Mouse (Mus musculus): Measurements from ENCODE around the gene B4galt1. TPM values are rescaled to one million over a fixed set of nuclear protein-coding genes. Genes with fewer than 3 reads are reported as not detected.

The B4galt1 gene
- total and polyA plus RNA-seq, 3 experiments, result 15.4 to 39.1 (median 19.6) TPM

DNA sequence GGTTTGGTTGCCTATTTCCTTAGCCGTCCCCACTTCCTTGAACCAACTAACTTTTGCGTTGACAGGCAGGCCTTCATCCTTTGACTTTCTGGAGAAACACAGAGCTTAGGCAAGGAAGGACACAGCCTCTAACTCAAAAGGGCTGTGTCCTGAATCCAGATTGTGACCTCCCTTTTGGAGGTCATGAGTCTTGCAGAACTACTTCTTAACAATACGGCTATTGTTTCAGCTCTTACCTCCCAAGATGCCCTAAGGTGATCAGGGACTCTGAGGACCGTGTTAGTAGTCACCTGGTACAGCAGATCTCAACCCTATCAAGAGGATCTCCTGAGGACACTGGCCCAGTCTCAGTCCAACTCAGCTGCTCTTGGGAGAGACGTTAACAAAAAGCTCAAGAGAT, 28.7 kb downstream of the B4galt1 start:
- Histone ChIP-seq H3K4me1 (ENCODE audit: insufficient read depth, low read depth, low read length) (peaks cover 3% of the 10 kb centered on the region; the same call in 1 of the 2 replicates), H3K9me3 (replicated peaks) (no peaks in the 10 kb centered on the region), H3K4me3 (ENCODE audit: low read depth, low read length) (no peak overlapping the region), H3K27me3 (ENCODE audit: insufficient read depth, low read length) (no peaks in the 10 kb centered on the region), H3K36me3 (replicated peaks) (peaks cover 84% of the 10 kb centered on the region)
- TF ChIP-seq TAL1 (conservative IDR thresholded peaks at IDR 0.05; ENCODE audit: low read depth, low read length) (no peak), GATA2 (IDR thresholded peaks at IDR 0.05; ENCODE audit: borderline replicate concordance, low read depth, low read length) (no peak), GATA1 (IDR thresholded peaks at IDR 0.05; ENCODE audit: borderline replicate concordance, low read length) (no peak), POLR2AphosphoS5 (IDR thresholded peaks at IDR 0.05; ENCODE audit: insufficient replicate concordance, low read depth, low read length) (no peak), CTCF (IDR thresholded peaks at IDR 0.05; ENCODE audit: low read depth, low read length) (no peak)
- DNase-seq (ENCODE audit: low spot score) (no peak), ATAC-seq (ENCODE audit: extremely low read depth, insufficient number of reproducible peaks, low FRiP score, poor library complexity, severe bottlenecking) (no peak)

GRCm38 (mm10) chr4:40824505-40824904, 29.3 kb downstream of the B4galt1 start:
- H3K4me3 ChIP-seq (ENCODE audit: low read depth, low read length), result no peak overlapping the region
- H3K36me3 ChIP-seq (replicated peaks), result peaks cover 88% of the 10 kb centered on the region
- TF ChIP-seq CTCF (IDR thresholded peaks at IDR 0.05; ENCODE audit: low read depth, low read length), result no peak
- no peak for TF ChIP-seq GATA1 (IDR thresholded peaks at IDR 0.05; ENCODE audit: borderline replicate concordance, low read length)
- TF ChIP-seq TAL1 (conservative IDR thresholded peaks at IDR 0.05; ENCODE audit: low read depth, low read length), result no peak
- TF ChIP-seq POLR2AphosphoS5 (IDR thresholded peaks at IDR 0.05; ENCODE audit: insufficient replicate concordance, low read depth, low read length), result no peak
- TF ChIP-seq GATA2 (IDR thresholded peaks at IDR 0.05; ENCODE audit: borderline replicate concordance, low read depth, low read length), result no peak
- peaks cover 3% of the 10 kb centered on the region; the same call in 1 of the 2 replicates for H3K4me1 ChIP-seq (ENCODE audit: insufficient read depth, low read depth, low read length)
- no peaks in the 10 kb centered on the region for H3K27me3 ChIP-seq (ENCODE audit: insufficient read depth, low read length)
- no peak for DNase-seq (ENCODE audit: low spot score)
- ATAC-seq (ENCODE audit: extremely low read depth, insufficient number of reproducible peaks, low FRiP score, poor library complexity, severe bottlenecking), result no peak
- no peaks in the 10 kb centered on the region for H3K9me3 ChIP-seq (replicated peaks)

GRCm38 (mm10) chr4:40823664-40824063, 30.1 kb downstream of the B4galt1 start:
- no peaks in the 10 kb centered on the region for H3K27me3 ChIP-seq (ENCODE audit: insufficient read depth, low read length)
- peaks cover 91% of the 10 kb centered on the region for H3K36me3 ChIP-seq (replicated peaks)
- TF ChIP-seq POLR2AphosphoS5 (IDR thresholded peaks at IDR 0.05; ENCODE audit: insufficient replicate concordance, low read depth, low read length) (no peak), GATA2 (IDR thresholded peaks at IDR 0.05; ENCODE audit: borderline replicate concordance, low read depth, low read length) (no peak), TAL1 (conservative IDR thresholded peaks at IDR 0.05; ENCODE audit: low read depth, low read length) (no peak), GATA1 (IDR thresholded peaks at IDR 0.05; ENCODE audit: borderline replicate concordance, low read length) (no peak), CTCF (IDR thresholded peaks at IDR 0.05; ENCODE audit: low read depth, low read length) (no peak)
- ATAC-seq (ENCODE audit: extremely low read depth, insufficient number of reproducible peaks, low FRiP score, poor library complexity, severe bottlenecking), result no peak
- H3K4me3 ChIP-seq (ENCODE audit: low read depth, low read length), result no peak overlapping the region
- no peaks in the 10 kb centered on the region for H3K9me3 ChIP-seq (replicated peaks)
- DNase-seq (ENCODE audit: low spot score), result no peak
- peaks cover 5% of the 10 kb centered on the region; the same call in 1 of the 2 replicates for H3K4me1 ChIP-seq (ENCODE audit: insufficient read depth, low read depth, low read length)

DNA sequence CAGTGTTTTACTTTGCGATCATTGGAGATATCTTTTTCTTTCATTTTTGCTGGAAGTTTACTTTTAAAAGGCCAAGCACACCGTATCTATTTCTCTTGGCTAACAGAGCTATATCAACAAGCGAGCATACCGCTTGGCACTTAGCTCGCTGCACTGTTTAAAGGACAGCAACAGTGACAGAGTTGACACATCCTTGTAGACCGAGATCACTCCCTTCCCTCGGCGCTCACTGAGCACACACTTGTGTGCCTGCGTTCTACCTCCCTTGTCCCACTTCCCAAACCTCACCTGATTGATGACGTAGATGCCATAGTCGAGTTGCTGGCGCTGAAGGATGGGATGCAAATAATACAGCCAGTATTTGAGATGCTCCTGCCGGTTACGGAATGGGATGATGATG, 30.7 kb downstream of the B4galt1 start:
- no peak for ATAC-seq (ENCODE audit: extremely low read depth, insufficient number of reproducible peaks, low FRiP score, poor library complexity, severe bottlenecking)
- H3K4me3 ChIP-seq (ENCODE audit: low read depth, low read length), result no peak overlapping the region
- H3K36me3 ChIP-seq (replicated peaks), result peaks cover 93% of the 10 kb centered on the region
- TF ChIP-seq TAL1 (conservative IDR thresholded peaks at IDR 0.05; ENCODE audit: low read depth, low read length) (no peak), POLR2AphosphoS5 (IDR thresholded peaks at IDR 0.05; ENCODE audit: insufficient replicate concordance, low read depth, low read length) (no peak), GATA1 (IDR thresholded peaks at IDR 0.05; ENCODE audit: borderline replicate concordance, low read length) (no peak), GATA2 (IDR thresholded peaks at IDR 0.05; ENCODE audit: borderline replicate concordance, low read depth, low read length) (no peak), CTCF (IDR thresholded peaks at IDR 0.05; ENCODE audit: low read depth, low read length) (no peak)
- peaks cover 8% of the 10 kb centered on the region; the same call in 1 of the 2 replicates for H3K4me1 ChIP-seq (ENCODE audit: insufficient read depth, low read depth, low read length)
- no peak for DNase-seq (ENCODE audit: low spot score)
- no peaks in the 10 kb centered on the region for H3K9me3 ChIP-seq (replicated peaks)
- H3K27me3 ChIP-seq (ENCODE audit: insufficient read depth, low read length), result no peaks in the 10 kb centered on the region

GRCm38 (mm10) chr4:40821303-40822023, 32.3 kb downstream of the B4galt1 start:
- Histone ChIP-seq H3K27me3 (ENCODE audit: insufficient read depth, low read length) (no peaks in the 10 kb centered on the region), H3K4me3 (ENCODE audit: low read depth, low read length) (no peak overlapping the region), H3K4me1 (ENCODE audit: insufficient read depth, low read depth, low read length) (peaks cover 8% of the 10 kb centered on the region; the same call in 1 of the 2 replicates), H3K9me3 (replicated peaks) (no peaks in the 10 kb centered on the region), H3K36me3 (replicated peaks) (peaks cover 92% of the 10 kb centered on the region)
- DNase-seq (ENCODE audit: low spot score) (no peak), ATAC-seq (ENCODE audit: extremely low read depth, insufficient number of reproducible peaks, low FRiP score, poor library complexity, severe bottlenecking) (no peak)
- TF ChIP-seq POLR2AphosphoS5 (IDR thresholded peaks at IDR 0.05; ENCODE audit: insufficient replicate concordance, low read depth, low read length) (no peak), GATA2 (IDR thresholded peaks at IDR 0.05; ENCODE audit: borderline replicate concordance, low read depth, low read length) (no peak), TAL1 (conservative IDR thresholded peaks at IDR 0.05; ENCODE audit: low read depth, low read length) (no peak), GATA1 (IDR thresholded peaks at IDR 0.05; ENCODE audit: borderline replicate concordance, low read length) (no peak), CTCF (IDR thresholded peaks at IDR 0.05; ENCODE audit: low read depth, low read length) (no peak)

DNA sequence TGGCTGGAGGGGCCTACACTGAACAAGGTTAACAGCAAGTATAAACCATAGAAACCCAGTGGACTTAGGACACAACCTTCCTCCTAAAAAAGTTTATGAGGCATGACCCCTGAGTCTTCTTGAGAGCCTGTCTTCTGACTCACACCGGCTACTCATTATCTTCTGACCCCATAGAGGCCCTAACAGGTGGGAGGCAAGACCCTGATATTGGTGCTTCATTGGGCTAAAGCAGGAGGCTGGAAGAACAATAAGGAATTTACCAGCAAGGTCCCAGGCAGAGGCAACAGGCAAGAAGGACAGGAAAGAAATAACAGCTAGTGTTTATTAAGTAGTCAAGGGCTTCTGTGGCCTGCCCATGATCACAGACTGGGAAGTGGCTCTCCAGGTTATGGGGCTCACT, 32.9 kb downstream of the B4galt1 start:
- Histone ChIP-seq H3K27me3 (ENCODE audit: insufficient read depth, low read length) (no peaks in the 10 kb centered on the region), H3K4me1 (ENCODE audit: insufficient read depth, low read depth, low read length) (peaks cover 8% of the 10 kb centered on the region; the same call in 1 of the 2 replicates), H3K4me3 (ENCODE audit: low read depth, low read length) (no peak overlapping the region), H3K36me3 (replicated peaks) (peaks cover 92% of the 10 kb centered on the region), H3K9me3 (replicated peaks) (no peaks in the 10 kb centered on the region)
- TF ChIP-seq GATA1 (IDR thresholded peaks at IDR 0.05; ENCODE audit: borderline replicate concordance, low read length), result no peak
- no peak for TF ChIP-seq GATA2 (IDR thresholded peaks at IDR 0.05; ENCODE audit: borderline replicate concordance, low read depth, low read length)
- TF ChIP-seq TAL1 (conservative IDR thresholded peaks at IDR 0.05; ENCODE audit: low read depth, low read length), result no peak
- no peak for TF ChIP-seq CTCF (IDR thresholded peaks at IDR 0.05; ENCODE audit: low read depth, low read length)
- no peak for TF ChIP-seq POLR2AphosphoS5 (IDR thresholded peaks at IDR 0.05; ENCODE audit: insufficient replicate concordance, low read depth, low read length)
- DNase-seq (ENCODE audit: low spot score) (no peak), ATAC-seq (ENCODE audit: extremely low read depth, insufficient number of reproducible peaks, low FRiP score, poor library complexity, severe bottlenecking) (no peak)

Data from G1E (cell line).